Mouse (Mus musculus) heart, embryonic 11.5 days (tissue): ENCODE measurements around the gene Sf3a2. TPM values are rescaled to one million over a fixed set of nuclear protein-coding genes. Genes with fewer than 3 reads are reported as not detected.
A peak's percentile ranks its signal among the peaks of the same experiment; 100 is the strongest.

Experiments used
- ATAC-seq: fragments of 200-750 bp; cut with Nextera tagmentation; replicated peaks from 2 replicates; pipeline ENCODE4 v1.8.0; 2017; ENCODE audit warnings: moderate library complexity; ENCODE audit not compliant: insufficient number of reproducible peaks, low FRiP score, low TSS enrichment
- H3K27ac ChIP-seq: fragments of 300-500 bp; sonication (generic); 2 replicates; pipeline ENCODE4 v1.5.1; 2014; ENCODE audit warnings: mild to moderate bottlenecking, low read depth, low read length
- H3K27me3 ChIP-seq: fragments of 300-500 bp; sonication (generic); 2 replicates; pipeline ENCODE4 v1.6.1; 2014; ENCODE audit warnings: mild to moderate bottlenecking, low read length, mixed read lengths; ENCODE audit not compliant: control insufficient read depth, insufficient read depth
- H3K36me3 ChIP-seq: fragments of 300-500 bp; sonication (generic); 2 replicates; pipeline ENCODE4 v1.6.1; 2014; ENCODE audit warnings: mild to moderate bottlenecking, low read length, moderate library complexity, mixed read lengths; ENCODE audit not compliant: control insufficient read depth, insufficient read depth
- H3K4me1 ChIP-seq: fragments of 300-500 bp; sonication (generic); 2 replicates; pipeline ENCODE4 v1.6.1; 2014; ENCODE audit warnings: low read length; ENCODE audit not compliant: control insufficient read depth, insufficient read depth
- H3K4me2 ChIP-seq: fragments of 300-500 bp; sonication (generic); 2 replicates; pipeline ENCODE4 v1.6.1; 2014; ENCODE audit warnings: mild to moderate bottlenecking, moderate library complexity
- H3K4me3 ChIP-seq: fragments of 300-500 bp; sonication (generic); 2 replicates; pipeline ENCODE4 v1.5.1; 2014; ENCODE audit warnings: low read depth, low read length
- H3K9ac ChIP-seq: fragments of 300-500 bp; sonication (generic); 2 replicates; pipeline ENCODE4 v1.6.1; 2014; ENCODE audit warnings: mild to moderate bottlenecking, low read depth, low read length, moderate library complexity
- H3K9me3 ChIP-seq: fragments of 300-500 bp; sonication (generic); replicated peaks from 2 replicates; pipeline ENCODE4 v1.6.1; 2016; ENCODE audit warnings: low read length; ENCODE audit not compliant: control insufficient read depth
- WGBS: fragments of 180-500 bp; shearing (Covaris S2); extraction: QIAGEN DNeasy Blood & Tissue Kit; methylation state at CpG from one replicate; pipeline ENCODE4 v1.1.7; 2014; ENCODE audit not compliant: insufficient replicate concordance; 5-methylcytosine and 5-hydroxymethylcytosine counted together
- polyA plus RNA-seq: library from polyadenylated mRNA; unstranded; fragments of >200 nt; fragmentation: Nextera tagmentation; extraction: Ambion mirVana; gene quantifications from 2 replicates; pipeline ENCODE4 v1.2.1, GENCODE M21; 2014

Sf3a2 gene
- 68.6 and 68.7 TPM in 2 replicates for polyA plus RNA-seq

GRCm38 (mm10) chr10:80798150-80799006, at the start of gene Sf3a2, which contains the start of gene Plekhj1:
Gene Sf3a2, plus strand, starts transcription at chr10:80798198.
Gene Plekhj1, minus strand, starts transcription at chr10:80798626.
- Histone ChIP-seq H3K9ac (peak within 1 kb of the TSS; percentile 98), H3K9me3 (no peaks in the 10 kb centered on the region), H3K36me3 (peaks cover 29% of the 10 kb centered on the region), H3K27me3 (no peaks in the 10 kb centered on the region), H3K4me2 (peak within 1 kb of the TSS; percentile 96), H3K4me1 (peaks cover 20% of the 10 kb centered on the region), H3K27ac (peak within 1 kb of the TSS; percentile 95), H3K4me3 (peak within 1 kb of the TSS; percentile 90)
- ATAC-seq = peak; percentile 83
- WGBS = under 1% methylated on average over 104 of the region's 104 CpGs

DNA sequence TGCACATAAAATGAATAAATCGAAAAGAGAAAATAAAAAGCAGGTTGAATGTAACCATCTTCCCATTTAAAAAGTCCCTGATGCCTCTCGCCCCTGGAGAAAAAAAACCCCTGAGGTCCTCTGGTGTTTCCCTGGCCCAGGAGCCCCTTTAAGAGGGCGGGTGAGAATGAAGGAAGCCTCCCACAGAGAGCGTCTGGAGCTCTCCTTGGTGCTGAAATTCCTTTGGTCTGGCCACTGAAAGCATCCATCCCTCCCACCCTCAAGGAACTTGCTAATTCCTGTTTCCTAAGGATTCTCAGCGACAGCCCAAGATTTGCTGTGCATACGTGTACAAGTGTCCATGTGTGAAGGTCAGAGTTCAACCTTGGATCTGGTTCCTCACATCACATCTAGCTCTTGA, 49.4 kb upstream of the Sf3a2 start:
- Histone ChIP-seq H3K9ac (no peak overlapping the region), H3K4me3 (no peak overlapping the region), H3K36me3 (no peaks in the 10 kb centered on the region), H3K4me2 (no peak overlapping the region), H3K9me3 (no peaks in the 10 kb centered on the region), H3K27me3 (no peaks in the 10 kb centered on the region), H3K4me1 (peaks cover 15% of the 10 kb centered on the region), H3K27ac (no peak overlapping the region)
- no peak for ATAC-seq
- WGBS = 7% methylated on average over 6 of the region's 6 CpGs

- H3K27ac ChIP-seq = peak overlapping the region; percentile 94
- H3K9ac ChIP-seq = peak overlapping the region; percentile 68
- no peaks in the 10 kb centered on the region for H3K27me3 ChIP-seq
- 5% methylated on average over 16 of the region's 16 CpGs for WGBS
- H3K9me3 ChIP-seq = no peaks in the 10 kb centered on the region
- H3K4me1 ChIP-seq = peaks cover 17% of the 10 kb centered on the region
- H3K36me3 ChIP-seq = no peaks in the 10 kb centered on the region
- H3K4me2 ChIP-seq = peak overlapping the region; percentile 68
- peak overlapping the region; percentile 29 for H3K4me3 ChIP-seq
- ATAC-seq = no peak
These were observed 46.7 kb upstream of the Sf3a2 start for GRCm38 (mm10) chr10:80751188-80751832.

DNA sequence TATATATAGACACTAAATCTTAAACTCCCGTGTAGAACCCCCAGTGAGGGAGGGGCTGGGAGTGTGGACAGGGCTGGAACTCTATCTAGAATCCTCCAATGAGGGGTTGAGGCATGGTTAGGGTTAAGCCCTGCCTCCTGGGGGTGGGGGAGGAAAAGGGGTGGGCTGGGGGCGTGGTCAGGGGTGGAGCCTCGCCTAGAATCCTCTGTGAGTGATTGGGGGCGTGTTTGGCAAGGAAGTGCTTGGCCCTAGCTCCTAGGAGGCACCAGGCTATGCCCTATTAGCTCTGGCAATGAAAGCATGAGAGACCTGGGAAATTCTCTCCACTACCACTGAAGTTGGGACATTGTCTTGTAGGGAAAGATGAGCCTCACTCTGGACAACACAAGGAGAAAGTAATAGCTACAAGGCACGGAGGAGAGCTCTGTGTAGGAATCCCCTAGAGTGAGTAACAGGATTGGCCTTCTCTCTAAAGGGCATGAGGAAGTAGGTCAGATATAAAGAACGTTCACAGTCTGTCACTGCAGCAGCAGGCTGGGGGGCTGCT, 45.8 kb upstream of the Sf3a2 start:
- Histone ChIP-seq H3K36me3 (no peaks in the 10 kb centered on the region), H3K9me3 (no peaks in the 10 kb centered on the region), H3K27me3 (no peaks in the 10 kb centered on the region), H3K4me3 (peak overlapping the region; percentile 29), H3K27ac (peak overlapping the region; percentile 94), H3K4me2 (peak overlapping the region; percentile 68), H3K9ac (peak overlapping the region; percentile 68), H3K4me1 (peaks cover 26% of the 10 kb centered on the region)
- peak; percentile 75 for ATAC-seq
- 3% methylated on average over 6 of the region's 6 CpGs for WGBS

- Histone ChIP-seq H3K4me1 (peaks cover 45% of the 10 kb centered on the region), H3K4me2 (peak within 1 kb of the TSS; percentile 79), H3K27ac (peak within 1 kb of the TSS; percentile 82)
These were observed 43.3 kb upstream of the Sf3a2 start, which contains the start of gene Dot1l for GRCm38 (mm10) chr10:80754594-80755290. Gene Dot1l, plus strand, starts transcription at chr10:80755206.

GRCm38 (mm10) chr10:80755291-80756015, 42.5 kb upstream of the Sf3a2 start:
- Histone ChIP-seq H3K27ac (peak overlapping the region; percentile 82), H3K36me3 (no peaks in the 10 kb centered on the region), H3K9ac (peak overlapping the region; percentile 99), H3K4me3 (peak overlapping the region; percentile 93), H3K4me1 (peaks cover 50% of the 10 kb centered on the region), H3K9me3 (no peaks in the 10 kb centered on the region), H3K4me2 (peak overlapping the region; percentile 79), H3K27me3 (no peaks in the 10 kb centered on the region)
- ATAC-seq = no peak
- under 1% methylated on average over 72 of the region's 75 CpGs for whole genome bisulfite sequencing

More at GRCm38 (mm10) chr10:80754594-80755290, 43.3 kb upstream of the Sf3a2 start, which contains the start of gene Dot1l:
- Histone ChIP-seq H3K36me3 (no peaks in the 10 kb centered on the region), H3K4me3 (peak within 1 kb of the TSS; percentile 93), H3K27me3 (no peaks in the 10 kb centered on the region), H3K9me3 (no peaks in the 10 kb centered on the region), H3K9ac (peak within 1 kb of the TSS; percentile 99)
- ATAC-seq = peak; percentile 82
- WGBS = under 1% methylated on average over 45 of the region's 57 CpGs

DNA sequence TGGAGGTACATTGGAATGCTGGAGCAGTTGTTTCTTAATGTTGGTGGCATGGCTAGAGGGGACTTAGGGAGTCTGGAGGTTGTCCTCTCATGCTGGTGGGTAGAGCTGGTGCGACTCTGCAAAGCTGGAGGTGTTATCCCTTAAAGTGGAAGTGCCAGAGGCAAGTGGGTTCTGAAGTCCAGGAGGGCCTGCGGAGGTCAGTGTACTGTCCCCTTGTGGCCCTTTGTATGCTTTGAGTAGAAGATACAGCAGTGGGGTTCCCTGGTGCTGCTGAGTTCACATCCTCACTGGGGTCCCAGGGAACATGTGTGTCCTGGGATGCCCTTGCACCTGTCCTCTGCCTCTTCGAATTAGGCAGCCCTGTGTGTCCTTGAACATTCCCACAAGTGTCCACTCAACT, 41.9 kb upstream of the Sf3a2 start:
- no peak for ATAC-seq
- peak overlapping the region; percentile 93 for H3K4me3 ChIP-seq
- peak overlapping the region; percentile 99 for H3K9ac ChIP-seq
- H3K27ac ChIP-seq = no peak overlapping the region
- H3K27me3 ChIP-seq = no peaks in the 10 kb centered on the region
- H3K4me1 ChIP-seq = peaks cover 54% of the 10 kb centered on the region
- WGBS = 22% methylated on average over 3 of the region's 3 CpGs
- H3K4me2 ChIP-seq = peak overlapping the region; percentile 79
- H3K9me3 ChIP-seq = no peaks in the 10 kb centered on the region
- no peaks in the 10 kb centered on the region for H3K36me3 ChIP-seq
